Mouse (Mus musculus): ENCODE results near the gene Rhot2.
A peak's percentile ranks its signal among the peaks of the same experiment; 100 is the strongest.

DNA sequence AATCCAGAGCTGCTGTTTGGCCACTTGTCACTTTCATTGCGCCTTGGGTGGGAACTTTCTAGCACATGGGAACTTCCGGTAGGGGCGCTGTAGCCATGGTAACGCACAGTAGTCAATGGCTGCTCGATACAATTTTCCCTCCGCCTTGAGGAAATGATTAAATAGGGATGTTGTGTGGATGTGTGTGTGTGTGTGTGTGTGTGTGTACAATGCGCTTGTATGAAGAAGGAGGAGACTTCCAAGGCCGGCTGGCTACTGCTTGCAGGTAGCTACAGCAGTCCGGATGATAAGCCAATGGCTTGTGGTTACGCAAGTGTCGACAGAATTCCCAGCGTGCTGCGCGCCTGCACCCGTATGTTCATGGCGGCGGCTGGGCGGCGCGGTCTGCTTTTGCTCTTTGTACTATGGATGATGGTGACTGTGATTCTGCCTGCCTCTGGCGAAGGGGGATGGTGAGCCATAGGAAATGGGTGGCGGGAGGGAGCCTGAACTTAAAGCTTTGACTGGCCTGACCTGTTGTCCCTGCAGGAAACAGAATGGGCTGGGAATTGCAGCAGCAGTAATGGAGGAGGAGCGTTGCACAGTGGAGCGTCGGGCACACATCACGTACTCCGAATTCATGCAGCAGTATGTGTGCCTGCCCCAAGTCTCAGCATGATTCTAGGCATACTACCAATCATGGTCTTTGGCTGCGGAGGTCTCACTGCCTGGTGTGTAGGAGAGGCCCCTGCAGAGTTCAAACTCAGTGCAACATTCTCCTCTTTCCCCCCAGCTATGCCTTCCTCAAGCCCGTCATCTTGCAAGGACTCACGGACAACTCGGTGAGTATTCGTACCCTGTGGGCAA is 15.7 kb downstream of the Rhot2 start, which contains the start of gene Jmjd8:
- TF ChIP-seq POLR2A (IDR thresholded peaks at IDR 0.05; ENCODE audit: low read depth, low read length): peak; percentile 56; the same call in 1 of the 2 replicates
- TF ChIP-seq CTCF (IDR thresholded peaks at IDR 0.05; ENCODE audit: extremely low read depth, insufficient read depth, insufficient read length, insufficient replicate concordance): peak; percentile 23; the same call in 1 of the 2 replicates

Data from spleen, adult 2 months (tissue).